Mouse (Mus musculus): ENCODE data around the gene Jup. TPM values are rescaled to one million over a fixed set of nuclear protein-coding genes. Genes with fewer than 3 reads are reported as not detected.

Jup gene
- total and polyA plus RNA-seq, 3 experiments, result 0.33 TPM; not detected in 2

GRCm38 (mm10) chr11:100320172-100320630, 77.4 kb downstream of the Jup start:
- peaks cover 23% of the 10 kb centered on the region for H3K36me3 ChIP-seq (replicated peaks)
- DNase-seq (ENCODE audit: low spot score) (peak; percentile 94), ATAC-seq (ENCODE audit: extremely low read depth, insufficient number of reproducible peaks, low FRiP score, poor library complexity, severe bottlenecking) (peak; percentile 84)
- H3K4me3 ChIP-seq (ENCODE audit: low read depth, low read length), result peak overlapping the region; percentile 82
- H3K4me1 ChIP-seq (ENCODE audit: insufficient read depth, low read depth, low read length), result peaks cover 34% of the 10 kb centered on the region
- no peak for TF ChIP-seq GATA1 (IDR thresholded peaks at IDR 0.05; ENCODE audit: borderline replicate concordance, low read length)
- peak; percentile 66; the same call in 1 of the 2 replicates for TF ChIP-seq POLR2AphosphoS5 (IDR thresholded peaks at IDR 0.05; ENCODE audit: insufficient replicate concordance, low read depth, low read length)
- TF ChIP-seq GATA2 (IDR thresholded peaks at IDR 0.05; ENCODE audit: borderline replicate concordance, low read depth, low read length), result no peak
- no peak for TF ChIP-seq TAL1 (conservative IDR thresholded peaks at IDR 0.05; ENCODE audit: low read depth, low read length)
- 0 out of 2 replicates have a peak, but pooled peaks cover 3% of the 10 kb centered on the region for H3K27me3 ChIP-seq (ENCODE audit: insufficient read depth, low read length)
- H3K9me3 ChIP-seq (replicated peaks), result no peaks in the 10 kb centered on the region

GRCm38 (mm10) chr11:100319492-100320171, 77.9 kb downstream of the Jup start, which contains the start of gene Eif1:
TSS of gene Eif1 (plus strand) at chr11:100319885.
- DNase-seq (ENCODE audit: low spot score), result peak; percentile 95

More at GRCm38 (mm10) chr11:100319492-100320171, 77.9 kb downstream of the Jup start, which contains the start of gene Eif1:
- H3K9me3 ChIP-seq (replicated peaks), result no peaks in the 10 kb centered on the region
- TF ChIP-seq GATA1 (IDR thresholded peaks at IDR 0.05; ENCODE audit: borderline replicate concordance, low read length) (no peak), GATA2 (IDR thresholded peaks at IDR 0.05; ENCODE audit: borderline replicate concordance, low read depth, low read length) (no peak), TAL1 (conservative IDR thresholded peaks at IDR 0.05; ENCODE audit: low read depth, low read length) (no peak), POLR2AphosphoS5 (IDR thresholded peaks at IDR 0.05; ENCODE audit: insufficient replicate concordance, low read depth, low read length) (no peak)
- H3K27me3 ChIP-seq (ENCODE audit: insufficient read depth, low read length), result 0 out of 2 replicates have a peak, but pooled peaks cover 3% of the 10 kb centered on the region
- H3K36me3 ChIP-seq (replicated peaks), result peaks cover 21% of the 10 kb centered on the region
- peak; percentile 90 for ATAC-seq (ENCODE audit: extremely low read depth, insufficient number of reproducible peaks, low FRiP score, poor library complexity, severe bottlenecking)
- peaks cover 34% of the 10 kb centered on the region for H3K4me1 ChIP-seq (ENCODE audit: insufficient read depth, low read depth, low read length)
- H3K4me3 ChIP-seq (ENCODE audit: low read depth, low read length), result peak within 1 kb of the TSS; percentile 82

Other genes starting within 250 kb of the Jup start
- gene Krt19, start 249.1 kb downstream of the Jup start, total RNA-seq (2014; fragmentation: Nextera tagmentation), result not detected in 2 replicates
- not detected in 2 replicates for gene Krt19, start 249.1 kb downstream of the Jup start, total RNA-seq (2017)
- not detected in 2 replicates for gene Krt19, start 249.1 kb downstream of the Jup start, polyA plus RNA-seq (2012)
- gene Krt9, start 204.5 kb downstream of the Jup start, total RNA-seq (2014; fragmentation: Nextera tagmentation), result not detected in 2 replicates
- gene Krt9, start 204.5 kb downstream of the Jup start, total RNA-seq (2017), result 0.06 TPM in 1 of 2 replicates, not detected in the other
- not detected in 2 replicates for gene Krt9, start 204.5 kb downstream of the Jup start, polyA plus RNA-seq (2012)
- not detected in 2 replicates for gene Krt14, start 190.2 kb downstream of the Jup start, total RNA-seq (2014; fragmentation: Nextera tagmentation)
- gene Krt14, start 190.2 kb downstream of the Jup start, total RNA-seq (2017), result 0.11 TPM in 1 of 2 replicates, not detected in the other
- 0.08 TPM in 1 of 2 replicates, not detected in the other for gene Krt14, start 190.2 kb downstream of the Jup start, polyA plus RNA-seq (2012)
- not detected in 2 replicates for gene Krt16, start 148.9 kb downstream of the Jup start, total RNA-seq (2014; fragmentation: Nextera tagmentation)
- gene Krt16, start 148.9 kb downstream of the Jup start, total RNA-seq (2017), result 0.05 TPM in 1 of 2 replicates, not detected in the other
- gene Krt16, start 148.9 kb downstream of the Jup start, polyA plus RNA-seq (2012), result not detected in 2 replicates
- not detected in 2 replicates for gene Krt17, start 136.7 kb downstream of the Jup start, total RNA-seq (2014; fragmentation: Nextera tagmentation)
- gene Krt17, start 136.7 kb downstream of the Jup start, total RNA-seq (2017), result not detected in 2 replicates
- gene Krt17, start 136.7 kb downstream of the Jup start, polyA plus RNA-seq (2012), result 0.07 TPM in 2 replicates
- not detected in 2 replicates for gene Krt42, start 127.9 kb downstream of the Jup start, total RNA-seq (2014; fragmentation: Nextera tagmentation)
- gene Krt42, start 127.9 kb downstream of the Jup start, total RNA-seq (2017), result 0.11 TPM in 1 of 2 replicates, not detected in the other
- not detected in 2 replicates for gene Krt42, start 127.9 kb downstream of the Jup start, polyA plus RNA-seq (2012)
- gene Eif1, start 77.9 kb downstream of the Jup start, total RNA-seq (2014; fragmentation: Nextera tagmentation), result 916 and 1,324 TPM in 2 replicates
- 235 and 344 TPM in 2 replicates for gene Eif1, start 77.9 kb downstream of the Jup start, total RNA-seq (2017)
- 514 and 548 TPM in 2 replicates for gene Eif1, start 77.9 kb downstream of the Jup start, polyA plus RNA-seq (2012)
- not detected in 2 replicates for gene Gast, start 63.4 kb downstream of the Jup start, total RNA-seq (2014; fragmentation: Nextera tagmentation)
- gene Gast, start 63.4 kb downstream of the Jup start, total RNA-seq (2017), result not detected in 2 replicates
- not detected in 2 replicates for gene Gast, start 63.4 kb downstream of the Jup start, polyA plus RNA-seq (2012)
- not detected in 2 replicates for gene Hap1, start 41.6 kb downstream of the Jup start, total RNA-seq (2014; fragmentation: Nextera tagmentation)
- 0.05 TPM in 1 of 2 replicates, not detected in the other for gene Hap1, start 41.6 kb downstream of the Jup start, total RNA-seq (2017)
- not detected in 2 replicates for gene Hap1, start 41.6 kb downstream of the Jup start, polyA plus RNA-seq (2012)
- gene P3h4, start 17.1 kb upstream of the Jup start, total RNA-seq (2014; fragmentation: Nextera tagmentation), result not detected in 2 replicates
- 0.06 TPM in 1 of 2 replicates, not detected in the other for gene P3h4, start 17.1 kb upstream of the Jup start, total RNA-seq (2017)
- gene P3h4, start 17.1 kb upstream of the Jup start, polyA plus RNA-seq (2012), result not detected in 2 replicates
- not detected in 2 replicates for gene Fkbp10, start 17.9 kb upstream of the Jup start, total RNA-seq (2014; fragmentation: Nextera tagmentation)
- 0.55 TPM in 1 of 2 replicates, not detected in the other for gene Fkbp10, start 17.9 kb upstream of the Jup start, total RNA-seq (2017)
- not detected in 2 replicates for gene Fkbp10, start 17.9 kb upstream of the Jup start, polyA plus RNA-seq (2012)
- 13.3 and 18.9 TPM in 2 replicates for gene Nt5c3b, start 44.0 kb upstream of the Jup start, total RNA-seq (2014; fragmentation: Nextera tagmentation)
- gene Nt5c3b, start 44.0 kb upstream of the Jup start, total RNA-seq (2017), result 19.1 and 19.6 TPM in 2 replicates
- gene Nt5c3b, start 44.0 kb upstream of the Jup start, polyA plus RNA-seq (2012), result 41.2 and 49.0 TPM in 2 replicates
- 0.83 and 2.2 TPM in 2 replicates for gene Klhl10, start 44.2 kb upstream of the Jup start, total RNA-seq (2014; fragmentation: Nextera tagmentation)
- 0.23 and 0.98 TPM in 2 replicates for gene Klhl10, start 44.2 kb upstream of the Jup start, total RNA-seq (2017)
- gene Klhl10, start 44.2 kb upstream of the Jup start, polyA plus RNA-seq (2012), result not detected in 2 replicates
- 22.4 and 28.3 TPM in 2 replicates for gene Klhl11, start 75.0 kb upstream of the Jup start, total RNA-seq (2014; fragmentation: Nextera tagmentation)
- gene Klhl11, start 75.0 kb upstream of the Jup start, total RNA-seq (2017), result 23.4 and 27.5 TPM in 2 replicates
- gene Klhl11, start 75.0 kb upstream of the Jup start, polyA plus RNA-seq (2012), result 2.9 and 3.4 TPM in 2 replicates
- 134 and 139 TPM in 2 replicates for gene Acly, start 130.2 kb upstream of the Jup start, total RNA-seq (2014; fragmentation: Nextera tagmentation)
- gene Acly, start 130.2 kb upstream of the Jup start, total RNA-seq (2017), result 205 and 206 TPM in 2 replicates
- gene Acly, start 130.2 kb upstream of the Jup start, polyA plus RNA-seq (2012), result 36.3 and 86.9 TPM in 2 replicates
- gene Ttc25, start 147.8 kb upstream of the Jup start, total RNA-seq (2014; fragmentation: Nextera tagmentation), result 0.49 TPM in 1 of 2 replicates, not detected in the other
- 0.17 and 0.60 TPM in 2 replicates for gene Ttc25, start 147.8 kb upstream of the Jup start, total RNA-seq (2017)
- 0.09 and 0.21 TPM in 2 replicates for gene Ttc25, start 147.8 kb upstream of the Jup start, polyA plus RNA-seq (2012)
- 1.1 and 2.7 TPM in 2 replicates for gene Cnp, start 177.1 kb upstream of the Jup start, total RNA-seq (2014; fragmentation: Nextera tagmentation)
- gene Cnp, start 177.1 kb upstream of the Jup start, total RNA-seq (2017), result 4.8 and 5.9 TPM in 2 replicates
- 5.1 and 5.9 TPM in 2 replicates for gene Cnp, start 177.1 kb upstream of the Jup start, polyA plus RNA-seq (2012)
- 47.6 and 54.9 TPM in 2 replicates for gene Nkiras2, start 221.5 kb upstream of the Jup start, total RNA-seq (2014; fragmentation: Nextera tagmentation)
- gene Nkiras2, start 221.5 kb upstream of the Jup start, total RNA-seq (2017), result 18.4 and 22.7 TPM in 2 replicates
- 36.1 and 40.4 TPM in 2 replicates for gene Nkiras2, start 221.5 kb upstream of the Jup start, polyA plus RNA-seq (2012)
- 234 and 254 TPM in 2 replicates for gene Dnajc7, start 222.4 kb upstream of the Jup start, total RNA-seq (2014; fragmentation: Nextera tagmentation)
- gene Dnajc7, start 222.4 kb upstream of the Jup start, total RNA-seq (2017), result 142 and 151 TPM in 2 replicates
- gene Dnajc7, start 222.4 kb upstream of the Jup start, polyA plus RNA-seq (2012), result 98.8 and 140 TPM in 2 replicates

All from G1E (cell line).